Mouse (Mus musculus): ENCODE measurements around the gene Rspo4. TPM values are rescaled to one million over a fixed set of nuclear protein-coding genes. Genes with fewer than 3 reads are reported as not detected.

Rspo4 gene
- polyA plus RNA-seq, 1 experiment from 2014 or later, result 0.29 TPM

- H3K4me1 ChIP-seq, result peaks cover 23% of the 10 kb centered on the region
- no peaks in the 10 kb centered on the region for H3K27me3 ChIP-seq (ENCODE audit: poor library complexity, severe bottlenecking)
- DNase-seq (ENCODE audit: extremely low spot score, low spot score), result no peak
- 80% methylated on average over 8 of the region's 8 CpGs for WGBS
- H3K36me3 ChIP-seq (replicated peaks), result no peaks in the 10 kb centered on the region
- H3K27ac ChIP-seq, result 0 out of 2 replicates have a peak overlapping the region, but pooled peaks have one; percentile 35
- H3K4me3 ChIP-seq, result no peak overlapping the region
- H3K9me3 ChIP-seq, result no peaks in the 10 kb centered on the region
Observed at GRCm38 (mm10) chr2:151894209-151894980, 51.7 kb downstream of the Rspo4 start.

- WGBS, result 85% methylated on average over 5 of the region's 5 CpGs
- H3K4me3 ChIP-seq, result no peak overlapping the region
Observed at GRCm38 (mm10) chr2:151895911-151896310, 53.2 kb downstream of the Rspo4 start.

GRCm38 (mm10) chr2:151898106-151898505 is 55.4 kb downstream of the Rspo4 start:
- H3K9me3 ChIP-seq, result no peaks in the 10 kb centered on the region
- no peak for DNase-seq (ENCODE audit: extremely low spot score, low spot score)
- H3K27me3 ChIP-seq (ENCODE audit: poor library complexity, severe bottlenecking), result no peaks in the 10 kb centered on the region
- H3K36me3 ChIP-seq (replicated peaks), result no peaks in the 10 kb centered on the region
- no peak overlapping the region for H3K27ac ChIP-seq
- H3K4me3 ChIP-seq, result no peak overlapping the region
- 85% methylated on average over 1 of the region's 1 CpGs for WGBS
- peaks cover 15% of the 10 kb centered on the region for H3K4me1 ChIP-seq

More at GRCm38 (mm10) chr2:151895911-151896310, 53.2 kb downstream of the Rspo4 start:
- H3K36me3 ChIP-seq (replicated peaks), result no peaks in the 10 kb centered on the region
- no peak overlapping the region for H3K27ac ChIP-seq
- no peak for DNase-seq (ENCODE audit: extremely low spot score, low spot score)
- peaks cover 23% of the 10 kb centered on the region for H3K4me1 ChIP-seq
- no peaks in the 10 kb centered on the region for H3K27me3 ChIP-seq (ENCODE audit: poor library complexity, severe bottlenecking)
- H3K9me3 ChIP-seq, result no peaks in the 10 kb centered on the region

GRCm38 (mm10) chr2:151900845-151901244 is 58.1 kb downstream of the Rspo4 start:
- Histone ChIP-seq H3K36me3 (replicated peaks) (no peaks in the 10 kb centered on the region), H3K4me1 (peaks cover 3% of the 10 kb centered on the region; the same call in 1 of the 2 replicates), H3K4me3 (no peak overlapping the region), H3K9me3 (no peaks in the 10 kb centered on the region), H3K27me3 (ENCODE audit: poor library complexity, severe bottlenecking) (no peaks in the 10 kb centered on the region), H3K27ac (no peak overlapping the region)
- no peak for DNase-seq (ENCODE audit: extremely low spot score, low spot score)
- WGBS, result 85% methylated on average over 4 of the region's 4 CpGs

- 92% methylated on average over 6 of the region's 6 CpGs for WGBS
- Histone ChIP-seq H3K4me1 (peaks cover 3% of the 10 kb centered on the region; the same call in 1 of the 2 replicates), H3K9me3 (no peaks in the 10 kb centered on the region), H3K27ac (no peak overlapping the region), H3K4me3 (no peak overlapping the region), H3K27me3 (ENCODE audit: poor library complexity, severe bottlenecking) (no peaks in the 10 kb centered on the region), H3K36me3 (replicated peaks) (no peaks in the 10 kb centered on the region)
- DNase-seq (ENCODE audit: extremely low spot score, low spot score), result no peak
Observed at GRCm38 (mm10) chr2:151903267-151903666, 60.5 kb downstream of the Rspo4 start.

GRCm38 (mm10) chr2:151903933-151904332 is 61.2 kb downstream of the Rspo4 start:
- Histone ChIP-seq H3K27ac (no peak overlapping the region), H3K9me3 (no peaks in the 10 kb centered on the region), H3K4me3 (no peak overlapping the region), H3K27me3 (ENCODE audit: poor library complexity, severe bottlenecking) (no peaks in the 10 kb centered on the region), H3K4me1 (peaks cover 3% of the 10 kb centered on the region; the same call in 1 of the 2 replicates), H3K36me3 (replicated peaks) (no peaks in the 10 kb centered on the region)
- DNase-seq (ENCODE audit: extremely low spot score, low spot score), result no peak
- 76% methylated on average over 4 of the region's 4 CpGs for WGBS

- Histone ChIP-seq H3K4me3 (no peak overlapping the region), H3K9me3 (no peaks in the 10 kb centered on the region), H3K27me3 (ENCODE audit: poor library complexity, severe bottlenecking) (0 out of 2 replicates have a peak, but pooled peaks cover 3% of the 10 kb centered on the region), H3K36me3 (replicated peaks) (no peaks in the 10 kb centered on the region), H3K4me1 (peaks cover 3% of the 10 kb centered on the region; the same call in 1 of the 2 replicates), H3K27ac (no peak overlapping the region)
- no peak for DNase-seq (ENCODE audit: extremely low spot score, low spot score)
- 73% methylated on average over 3 of the region's 3 CpGs for WGBS
Observed at GRCm38 (mm10) chr2:151904636-151905035, 61.9 kb downstream of the Rspo4 start.

- WGBS, result 75% methylated on average over 2 of the region's 2 CpGs
- H3K9me3 ChIP-seq, result no peaks in the 10 kb centered on the region
- H3K36me3 ChIP-seq (replicated peaks), result no peaks in the 10 kb centered on the region
- DNase-seq (ENCODE audit: extremely low spot score, low spot score), result no peak
- 0 out of 2 replicates have a peak, but pooled peaks cover 3% of the 10 kb centered on the region for H3K27me3 ChIP-seq (ENCODE audit: poor library complexity, severe bottlenecking)
- peaks cover 17% of the 10 kb centered on the region for H3K4me1 ChIP-seq
- no peak overlapping the region for H3K4me3 ChIP-seq
- no peak overlapping the region for H3K27ac ChIP-seq
Observed at GRCm38 (mm10) chr2:151907020-151907419, 64.3 kb downstream of the Rspo4 start.

- no peak for DNase-seq (ENCODE audit: extremely low spot score, low spot score)
- peaks cover 17% of the 10 kb centered on the region for H3K4me1 ChIP-seq
- WGBS, result 80% methylated on average over 3 of the region's 3 CpGs
- H3K27me3 ChIP-seq (ENCODE audit: poor library complexity, severe bottlenecking), result 0 out of 2 replicates have a peak, but pooled peaks cover 3% of the 10 kb centered on the region
- H3K27ac ChIP-seq, result no peak overlapping the region
- H3K36me3 ChIP-seq (replicated peaks), result no peaks in the 10 kb centered on the region
- H3K4me3 ChIP-seq, result no peak overlapping the region
- no peaks in the 10 kb centered on the region for H3K9me3 ChIP-seq
Observed at GRCm38 (mm10) chr2:151909386-151909785, 66.7 kb downstream of the Rspo4 start.

- H3K9me3 ChIP-seq, result no peaks in the 10 kb centered on the region
- 0 out of 2 replicates have a peak, but pooled peaks cover 8% of the 10 kb centered on the region for H3K27me3 ChIP-seq (ENCODE audit: poor library complexity, severe bottlenecking)
- H3K4me3 ChIP-seq, result no peak overlapping the region
- peak overlapping the region; percentile 67 for H3K27ac ChIP-seq
- no peak for DNase-seq (ENCODE audit: extremely low spot score, low spot score)
- H3K36me3 ChIP-seq (replicated peaks), result no peaks in the 10 kb centered on the region
- 48% methylated on average over 5 of the region's 5 CpGs for WGBS
- H3K4me1 ChIP-seq, result peaks cover 19% of the 10 kb centered on the region
Observed at GRCm38 (mm10) chr2:151910498-151910897, 67.8 kb downstream of the Rspo4 start.

- Histone ChIP-seq H3K27me3 (ENCODE audit: poor library complexity, severe bottlenecking) (0 out of 2 replicates have a peak, but pooled peaks cover 10% of the 10 kb centered on the region), H3K27ac (peak within 1 kb of the TSS; percentile 67), H3K4me1 (peaks cover 24% of the 10 kb centered on the region), H3K36me3 (replicated peaks) (no peaks in the 10 kb centered on the region), H3K9me3 (no peaks in the 10 kb centered on the region), H3K4me3 (no peak within 1 kb of the TSS)
- WGBS, result 68% methylated on average over 12 of the region's 13 CpGs
- DNase-seq (ENCODE audit: extremely low spot score, low spot score), result no peak
Observed at GRCm38 (mm10) chr2:151910919-151911500, 68.3 kb downstream of the Rspo4 start, which contains the start of gene Angpt4. TSS of gene Angpt4 (plus strand) at chr2:151911210.

GRCm38 (mm10) chr2:151911751-151912150 is 69.0 kb downstream of the Rspo4 start:
- 0 out of 2 replicates have a peak, but pooled peaks cover 10% of the 10 kb centered on the region for H3K27me3 ChIP-seq (ENCODE audit: poor library complexity, severe bottlenecking)
- peak overlapping the region; percentile 67; the same call in 1 of the 2 replicates for H3K27ac ChIP-seq
- no peaks in the 10 kb centered on the region for H3K9me3 ChIP-seq
- peaks cover 31% of the 10 kb centered on the region for H3K4me1 ChIP-seq
- DNase-seq (ENCODE audit: extremely low spot score, low spot score), result no peak
- no peaks in the 10 kb centered on the region for H3K36me3 ChIP-seq (replicated peaks)
- H3K4me3 ChIP-seq, result no peak overlapping the region
- WGBS, result 86% methylated on average over 3 of the region's 3 CpGs

- H3K4me1 ChIP-seq, result peaks cover 37% of the 10 kb centered on the region
- H3K27ac ChIP-seq, result no peak overlapping the region
- no peaks in the 10 kb centered on the region for H3K36me3 ChIP-seq (replicated peaks)
- DNase-seq (ENCODE audit: extremely low spot score, low spot score), result no peak
- 0 out of 2 replicates have a peak, but pooled peaks cover 10% of the 10 kb centered on the region for H3K27me3 ChIP-seq (ENCODE audit: poor library complexity, severe bottlenecking)
- WGBS, result 87% methylated on average over 5 of the region's 5 CpGs
- H3K9me3 ChIP-seq, result no peaks in the 10 kb centered on the region
- no peak overlapping the region for H3K4me3 ChIP-seq
Observed at GRCm38 (mm10) chr2:151914120-151914519, 71.4 kb downstream of the Rspo4 start.
